Mouse (Mus musculus) ES-E14 (cell line): ENCODE data around the gene Nmrk2.

Experiments used
- CHD2 ChIP-seq: IDR thresholded peaks from 2 replicates; pipeline ENCODE4 v1.6.1; 2014; ENCODE audit warnings: mild to moderate bottlenecking, low read depth, low read length, inconsistent platforms
- HCFC1 ChIP-seq: IDR thresholded peaks from 2 replicates; pipeline ENCODE4 v1.6.1; 2012; ENCODE audit warnings: low read length, inconsistent platforms, borderline replicate concordance; ENCODE audit not compliant: insufficient read depth
- MAFK ChIP-seq: IDR thresholded peaks from 2 replicates; pipeline ENCODE4 v1.6.1; 2014; ENCODE audit warnings: mild to moderate bottlenecking, low read depth, low read length, inconsistent platforms; ENCODE audit not compliant: insufficient read depth
- ZC3H11A ChIP-seq: IDR thresholded peaks from 2 replicates; pipeline ENCODE4 v1.6.1; 2012; ENCODE audit warnings: low read depth, mild to moderate bottlenecking, inconsistent platforms, low read length, borderline replicate concordance
- ZNF384 ChIP-seq: IDR thresholded peaks from 2 replicates; pipeline ENCODE4 v1.6.1; 2012; ENCODE audit warnings: low read depth, low read length, inconsistent platforms

DNA sequence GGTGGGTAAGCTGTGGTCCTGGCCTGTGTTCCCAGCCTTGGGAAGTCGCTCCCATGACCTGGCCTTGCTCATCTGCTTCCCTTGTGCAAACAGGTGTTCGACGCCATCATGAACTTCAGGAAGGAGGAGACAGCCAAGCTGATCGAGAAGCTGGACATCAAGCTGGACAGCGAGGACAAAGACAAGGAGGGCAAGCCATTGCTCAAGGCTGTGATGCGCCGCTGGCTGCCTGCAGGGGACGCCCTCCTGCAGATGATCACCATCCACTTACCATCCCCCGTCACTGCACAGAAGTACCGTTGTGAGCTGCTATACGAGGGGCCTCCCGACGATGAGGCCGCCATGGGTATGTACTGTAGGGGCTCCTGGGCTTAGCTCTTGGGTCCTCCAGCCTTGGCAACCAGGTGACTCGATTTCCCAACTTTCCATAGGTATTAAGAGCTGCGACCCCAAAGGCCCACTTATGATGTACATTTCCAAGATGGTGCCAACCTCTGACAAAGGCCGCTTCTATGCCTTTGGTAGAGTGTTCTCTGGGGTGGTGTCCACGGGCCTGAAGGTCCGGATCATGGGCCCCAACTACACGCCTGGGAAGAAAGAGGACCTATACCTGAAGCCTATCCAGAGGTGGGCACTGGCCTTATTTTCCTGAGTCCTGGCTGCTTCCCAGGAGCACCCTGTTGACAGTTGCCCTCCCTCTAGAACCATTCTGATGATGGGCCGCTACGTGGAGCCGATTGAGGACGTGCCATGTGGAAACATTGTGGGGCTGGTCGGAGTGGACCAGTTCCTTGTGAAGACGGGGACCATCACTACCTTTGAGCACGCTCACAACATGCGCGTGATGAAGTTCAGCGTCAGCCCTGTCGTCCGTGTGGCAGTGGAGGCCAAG is 22.2 kb downstream of the Nmrk2 start:
- TF ChIP-seq ZNF384 = no peak
- no peak for TF ChIP-seq CHD2
- TF ChIP-seq MAFK = no peak
- TF ChIP-seq HCFC1 = no peak
- TF ChIP-seq ZC3H11A = no peak
